ENCODE assay signal across 24 mouse cellular contexts in genomic region chr6:39423686-39424085, GRCm38 (mm10). TPM values are rescaled to one million over a fixed set of nuclear protein-coding genes. Genes with fewer than 3 reads are reported as not detected.
DNase-seq lines count a peak whose midpoint lies in the region; ATAC-seq and TF ChIP-seq lines count a peak whose summit lies in the region.
"Had no signal": no experiment of that assay in that cellular context is flagged by ENCODE, and none has a peak within 500 bp of the region (broad histone marks: within the 10 kb centered on the region; RNA-seq: fewer than 3 reads in every experiment).

No protein-coding gene starts in this region.

- no peak for DNase-seq in spleen, adult 2 months (ENCODE audit: low read depth in 1 of 2, low spot score in 2 of 2)
- no peak for DNase-seq in spleen, adult 18-20 months
- no peak for DNase-seq in liver, postnatal 0 days
- DNase-seq in ovary, adult 18-20 months (ENCODE audit: low spot score) = no peak
- no peak for DNase-seq in thymus, postnatal 0 days (ENCODE audit: low spot score)
- no peak for DNase-seq in gastrocnemius, adult 18-20 months (ENCODE audit: low spot score)
- DNase-seq: adrenal gland, postnatal 14 days; cerebellum, adult 18-20 months; cerebellum, postnatal 36 days; heart, postnatal 10 days; kidney, adult 2 months; kidney, postnatal 14 days; layer of hippocampus, postnatal 36 days; midbrain, embryonic 14.5 days; thymus, postnatal 14 days had no signal

- no peak overlapping the region for H3K4me3 ChIP-seq in spleen, adult 2 months (ENCODE audit: extremely low read depth, insufficient read depth, insufficient read length)
- H3K4me3 ChIP-seq in erythroblast, embryonic 14.5 days (replicated peaks) = peak overlapping the region; percentile 51
- H3K4me3 ChIP-seq in liver, postnatal 0 days (ENCODE audit: low read depth, low read length) = no peak overlapping the region
- H3K4me3 ChIP-seq: forebrain, embryonic 13.5 days; layer of hippocampus, adult 2 months; limb, embryonic 13.5 days; lung, embryonic 15.5 days; neural tube, embryonic 13.5 days had no signal

- no peaks in the 10 kb centered on the region for H3K27me3 ChIP-seq in spleen, adult 2 months (ENCODE audit: control insufficient read depth, insufficient read depth, low read length)
- peaks cover 7% of the 10 kb centered on the region for H3K27me3 ChIP-seq in erythroblast, embryonic 14.5 days (ENCODE audit: control insufficient read depth)
- no peaks in the 10 kb centered on the region for H3K27me3 ChIP-seq in liver, postnatal 0 days (ENCODE audit: insufficient read depth, low read length)
- H3K27me3 ChIP-seq: forebrain, embryonic 13.5 days had no signal

- no peaks in the 10 kb centered on the region; the same call in 1 of the 2 replicates for H3K4me1 ChIP-seq in spleen, adult 2 months (ENCODE audit: control insufficient read depth, insufficient read depth, insufficient read length)
- peaks cover 82% of the 10 kb centered on the region for H3K4me1 ChIP-seq in erythroblast, embryonic 14.5 days (ENCODE audit: control insufficient read depth)
- H3K4me1 ChIP-seq in liver, postnatal 0 days (ENCODE audit: insufficient read depth) = peaks cover 30% of the 10 kb centered on the region

- peak; percentile 33 for ATAC-seq in liver, postnatal 0 days
- ATAC-seq: forebrain, embryonic 13.5 days had no signal

- 84% methylated on average over 7 of the region's 7 CpGs for WGBS in spleen, adult 2 months
- 73% methylated on average over 7 of the region's 7 CpGs for WGBS in liver, postnatal 0 days (ENCODE audit: insufficient replicate concordance)

- no peak for TF ChIP-seq POLR2A in spleen, adult 2 months (IDR thresholded peaks at IDR 0.05; ENCODE audit: low read depth, low read length)

- peak; percentile 98 for TF ChIP-seq EP300 in liver, postnatal 0 days (IDR thresholded peaks at IDR 0.05; ENCODE audit: low read depth)

- H3K9ac ChIP-seq in liver, postnatal 0 days (replicated peaks) = no peak overlapping the region
- H3K9ac ChIP-seq: forebrain, embryonic 13.5 days; limb, embryonic 13.5 days; lung, embryonic 15.5 days; neural tube, embryonic 13.5 days had no signal

- no peaks in the 10 kb centered on the region for H3K36me3 ChIP-seq in spleen, adult 2 months (ENCODE audit: control insufficient read depth, insufficient read depth, low read length)
- H3K36me3 ChIP-seq in erythroblast, embryonic 14.5 days (ENCODE audit: control insufficient read depth) = peaks cover 9% of the 10 kb centered on the region
- H3K36me3 ChIP-seq in liver, postnatal 0 days (replicated peaks; ENCODE audit: insufficient read depth, low read length) = no peaks in the 10 kb centered on the region
- H3K36me3 ChIP-seq: limb, embryonic 13.5 days; lung, embryonic 15.5 days; neural tube, embryonic 13.5 days had no signal

- H3K9me3 ChIP-seq in erythroblast, embryonic 14.5 days (ENCODE audit: control insufficient read depth, low read length) = peaks cover 3% of the 10 kb centered on the region
- H3K9me3 ChIP-seq in liver, postnatal 0 days (ENCODE audit: low read length) = no peaks in the 10 kb centered on the region
- H3K9me3 ChIP-seq: forebrain, embryonic 13.5 days; limb, embryonic 13.5 days; lung, embryonic 15.5 days; neural tube, embryonic 13.5 days had no signal

- TF ChIP-seq CTCF in spleen, adult 2 months (IDR thresholded peaks at IDR 0.05; ENCODE audit: extremely low read depth, insufficient read depth, insufficient read length, insufficient replicate concordance) = no peak
- no peak for TF ChIP-seq CTCF in liver, postnatal 0 days (IDR thresholded peaks at IDR 0.05; ENCODE audit: low read depth)

- peak overlapping the region; percentile 22; the same call in 1 of the 2 replicates for H3K27ac ChIP-seq in spleen, adult 2 months (ENCODE audit: insufficient read depth, low read length)
- peak overlapping the region; percentile 70 for H3K27ac ChIP-seq in liver, postnatal 0 days (ENCODE audit: low read depth)
- H3K27ac ChIP-seq: forebrain, embryonic 13.5 days; layer of hippocampus, adult 2 months; limb, embryonic 13.5 days; lung, embryonic 15.5 days; neural tube, embryonic 13.5 days; stomach, postnatal 0 days had no signal

- H3K4me2 ChIP-seq in liver, postnatal 0 days (ENCODE audit: low read depth, low read length) = 0 out of 2 replicates have a peak overlapping the region, but pooled peaks have one; percentile 48
- H3K4me2 ChIP-seq: forebrain, embryonic 13.5 days; heart, embryonic 11.5 days; limb, embryonic 13.5 days; lung, embryonic 15.5 days; neural tube, embryonic 13.5 days had no signal

RNA-seq across cellular contexts. Expression of gene Mkrn1, which starts 3.4 kb away (rescaled TPM):
- polyA plus RNA-seq in spleen, adult 2 months (2012; rRNA removed) = 96.8 and 131 TPM in 2 replicates
- 86.9 and 108 TPM in 2 replicates for polyA plus RNA-seq in erythroblast, embryonic 14.5 days (2012)
- polyA plus RNA-seq in liver, postnatal 0 days (2015; fragmentation: Nextera tagmentation; extraction: Ambion mirVana) = 154 and 170 TPM in 2 replicates
- 80.3 and 91.5 TPM in 2 replicates for polyA plus RNA-seq in thymus, postnatal 0 days (2015; fragmentation: Nextera tagmentation; extraction: Ambion mirVana)
- 10 to 100 TPM; 14.0 to 16.4 TPM for total RNA-seq in gastrocnemius, adult 18-20 months (2021)

RNA-seq across cellular contexts. Expression of gene Rab19, which starts 42.7 kb away (rescaled TPM):
- 4.4 and 4.7 TPM in 2 replicates for polyA plus RNA-seq in spleen, adult 2 months (2012; rRNA removed)
- polyA plus RNA-seq in erythroblast, embryonic 14.5 days (2012) = not detected in 2 replicates
- polyA plus RNA-seq in liver, postnatal 0 days (2015; fragmentation: Nextera tagmentation; extraction: Ambion mirVana) = 0.95 and 1.1 TPM in 2 replicates
- 22.3 and 24.9 TPM in 2 replicates for polyA plus RNA-seq in thymus, postnatal 0 days (2015; fragmentation: Nextera tagmentation; extraction: Ambion mirVana)
- total RNA-seq in gastrocnemius, adult 18-20 months (2021) = not detected
- total RNA-seq: layer of hippocampus, adult 2 months; layer of hippocampus, postnatal 36 days; left cerebral cortex, postnatal 14 days had no signal
- polyA plus RNA-seq: neural tube, embryonic 13.5 days had no signal

RNA-seq across cellular contexts. Expression of gene Slc37a3, which starts 46.2 kb away (rescaled TPM):
- 7.7 and 10.3 TPM in 2 replicates for polyA plus RNA-seq in spleen, adult 2 months (2012; rRNA removed)
- 0.05 TPM in 1 of 2 replicates, not detected in the other for polyA plus RNA-seq in erythroblast, embryonic 14.5 days (2012)
- polyA plus RNA-seq in liver, postnatal 0 days (2015; fragmentation: Nextera tagmentation; extraction: Ambion mirVana) = 13.9 and 16.0 TPM in 2 replicates
- polyA plus RNA-seq in thymus, postnatal 0 days (2015; fragmentation: Nextera tagmentation; extraction: Ambion mirVana) = 26.4 and 32.1 TPM in 2 replicates
- 10 to 100 TPM; 11.6 to 16.2 TPM for total RNA-seq in gastrocnemius, adult 18-20 months (2021)
